Mouse (Mus musculus) neural tube, embryonic 14.5 days (tissue): ENCODE measurements around the gene Lcn12. TPM values are rescaled to one million over a fixed set of nuclear protein-coding genes. Genes with fewer than 3 reads are reported as not detected.
A peak's percentile ranks its signal among the peaks of the same experiment; 100 is the strongest.

Experiments used
- ATAC-seq: fragments of 200-750 bp; cut with Nextera tagmentation; 2 replicates; pipeline ENCODE4 v1.8.0; 2017; ENCODE audit warnings: low read depth, mild to moderate bottlenecking, moderate TSS enrichment, moderate library complexity
- H3K27ac ChIP-seq: fragments of 300-500 bp; sonication (generic); 2 replicates; pipeline ENCODE4 v1.5.1; 2014; ENCODE audit warnings: low read depth, mild to moderate bottlenecking, control low read depth, low read length, moderate library complexity, mixed read lengths
- H3K27me3 ChIP-seq: fragments of 300-500 bp; sonication (generic); 2 replicates; pipeline ENCODE4 v1.6.1; 2014; ENCODE audit warnings: low read length; ENCODE audit not compliant: control insufficient read depth, insufficient read depth
- H3K36me3 ChIP-seq: fragments of 300-500 bp; sonication (generic); 2 replicates; pipeline ENCODE4 v1.6.1; 2014; ENCODE audit warnings: low read length, mixed read lengths; ENCODE audit not compliant: control insufficient read depth, insufficient read depth
- H3K4me1 ChIP-seq: fragments of 300-500 bp; sonication (generic); 2 replicates; pipeline ENCODE4 v1.6.1; 2014; ENCODE audit warnings: low read length; ENCODE audit not compliant: control insufficient read depth, insufficient read depth
- H3K4me2 ChIP-seq: fragments of 300-500 bp; sonication (generic); 2 replicates; pipeline ENCODE4 v1.6.1; 2014; ENCODE audit warnings: mild to moderate bottlenecking, low read depth, low read length, control low read depth
- H3K4me3 ChIP-seq: fragments of 300-500 bp; sonication (generic); 2 replicates; pipeline ENCODE4 v1.5.1; 2014; ENCODE audit warnings: low read depth, low read length, control low read depth, mixed read lengths
- H3K9ac ChIP-seq: fragments of 300-500 bp; sonication (generic); replicated peaks from 2 replicates; pipeline ENCODE4 v1.6.1; 2014; ENCODE audit warnings: low read depth, mild to moderate bottlenecking, control low read depth, low read length, mixed read lengths
- H3K9me3 ChIP-seq: fragments of 300-500 bp; sonication (generic); 2 replicates; pipeline ENCODE4 v1.6.1; 2016; ENCODE audit warnings: low read length; ENCODE audit not compliant: control insufficient read depth
- WGBS: fragments of 180-500 bp; shearing (Covaris S2); extraction: QIAGEN DNeasy Blood & Tissue Kit; methylation state at CpG from one replicate; pipeline ENCODE4 v1.1.7; 2014; 5-methylcytosine and 5-hydroxymethylcytosine counted together
- polyA plus RNA-seq: library from polyadenylated mRNA; unstranded; fragments of >200 nt; fragmentation: Nextera tagmentation; extraction: Ambion mirVana; gene quantifications from 2 replicates; pipeline ENCODE4 v1.2.1, GENCODE M21; 2014

Gene Lcn12
- polyA plus RNA-seq, 1 experiment from 2014 or later: not detected

DNA sequence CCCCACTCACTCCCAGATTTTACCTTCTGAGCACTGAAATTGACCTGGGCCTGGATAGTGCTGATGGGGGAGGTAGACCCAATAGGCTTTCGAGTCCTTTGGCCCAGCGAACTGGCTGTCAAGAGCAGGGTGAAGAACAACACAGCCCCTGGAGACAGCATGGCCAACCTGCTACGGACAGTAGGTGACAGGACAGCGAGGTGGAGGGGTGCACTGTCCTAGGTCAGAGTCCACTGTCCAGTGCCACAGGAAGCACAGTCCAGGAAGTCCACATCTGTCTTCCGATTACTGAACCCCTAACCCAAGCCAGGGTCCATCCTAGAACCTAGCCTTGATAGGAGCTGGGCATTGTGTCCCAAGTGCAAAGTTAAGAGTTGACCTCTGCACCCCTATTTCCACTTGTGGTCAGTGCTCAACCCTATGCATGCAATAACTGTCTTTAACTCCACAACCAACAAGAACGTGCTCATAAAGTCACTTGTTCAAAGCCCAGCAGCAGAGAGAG lies 6.4 kb upstream of the Lcn12 start:
- peaks cover 12% of the 10 kb centered on the region; the same call in 1 of the 2 replicates for H3K36me3 ChIP-seq
- H3K4me1 ChIP-seq: peaks cover 13% of the 10 kb centered on the region
- peak overlapping the region; percentile 22; the same call in 1 of the 2 replicates for H3K27ac ChIP-seq
- no peaks in the 10 kb centered on the region for H3K27me3 ChIP-seq
- ATAC-seq: peak; percentile 36
- peak overlapping the region; percentile 86; the same call in 1 of the 2 replicates for H3K4me3 ChIP-seq
- 68% methylated on average over 6 of the region's 6 CpGs for WGBS
- no peaks in the 10 kb centered on the region for H3K9me3 ChIP-seq
- H3K4me2 ChIP-seq: peak overlapping the region; percentile 54
- H3K9ac ChIP-seq: peak overlapping the region; percentile 34; the same call in 1 of the 2 replicates

DNA sequence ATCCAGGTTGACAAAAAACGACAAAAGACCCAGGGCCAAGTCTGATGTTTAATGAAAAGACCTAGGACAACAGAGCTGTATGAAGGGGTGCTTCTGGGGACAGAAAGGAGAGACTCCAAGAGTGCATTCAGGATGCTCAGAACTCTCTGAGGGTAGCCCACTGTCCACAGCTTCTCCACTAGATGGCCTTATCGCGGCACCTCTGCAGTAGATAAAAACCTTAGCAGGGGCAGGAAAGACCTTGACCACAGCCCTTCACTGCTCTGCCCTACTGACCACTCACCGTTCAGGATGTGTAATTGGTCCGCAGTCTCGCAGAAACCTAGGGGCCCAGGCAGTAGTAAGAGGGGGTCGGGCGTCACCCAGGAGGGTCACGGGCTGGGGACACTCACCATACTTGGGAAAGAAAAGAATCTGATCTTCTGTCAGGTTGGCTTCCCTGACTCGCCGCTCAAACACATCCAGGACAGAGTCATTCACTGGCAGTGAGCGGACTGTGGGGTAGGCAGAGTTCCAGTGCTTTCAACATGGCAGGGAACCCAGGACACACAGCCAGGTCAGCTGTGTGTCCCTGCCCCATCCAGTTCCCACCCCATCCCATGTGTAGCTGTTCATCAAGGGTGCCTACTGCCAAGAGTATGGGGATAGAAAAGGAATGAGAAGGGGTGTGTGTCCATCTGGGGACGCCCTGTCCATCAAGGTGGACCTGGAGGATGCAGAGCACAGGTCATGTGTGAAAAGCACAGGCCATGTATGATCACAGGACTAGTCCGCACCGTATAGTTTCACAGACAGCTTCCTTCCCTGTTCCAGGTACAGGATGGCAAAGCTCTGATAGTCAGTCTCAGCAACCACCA lies 5.1 kb upstream of the Lcn12 start:
- H3K36me3 ChIP-seq: peaks cover 2% of the 10 kb centered on the region; the same call in 1 of the 2 replicates
- no peak for ATAC-seq
- H3K27ac ChIP-seq: no peak overlapping the region
- no peaks in the 10 kb centered on the region for H3K27me3 ChIP-seq
- no peaks in the 10 kb centered on the region for H3K9me3 ChIP-seq
- 73% methylated on average over 15 of the region's 15 CpGs for WGBS
- no peak overlapping the region for H3K9ac ChIP-seq
- H3K4me1 ChIP-seq: peaks cover 13% of the 10 kb centered on the region
- no peak overlapping the region for H3K4me3 ChIP-seq
- no peak overlapping the region for H3K4me2 ChIP-seq

DNA sequence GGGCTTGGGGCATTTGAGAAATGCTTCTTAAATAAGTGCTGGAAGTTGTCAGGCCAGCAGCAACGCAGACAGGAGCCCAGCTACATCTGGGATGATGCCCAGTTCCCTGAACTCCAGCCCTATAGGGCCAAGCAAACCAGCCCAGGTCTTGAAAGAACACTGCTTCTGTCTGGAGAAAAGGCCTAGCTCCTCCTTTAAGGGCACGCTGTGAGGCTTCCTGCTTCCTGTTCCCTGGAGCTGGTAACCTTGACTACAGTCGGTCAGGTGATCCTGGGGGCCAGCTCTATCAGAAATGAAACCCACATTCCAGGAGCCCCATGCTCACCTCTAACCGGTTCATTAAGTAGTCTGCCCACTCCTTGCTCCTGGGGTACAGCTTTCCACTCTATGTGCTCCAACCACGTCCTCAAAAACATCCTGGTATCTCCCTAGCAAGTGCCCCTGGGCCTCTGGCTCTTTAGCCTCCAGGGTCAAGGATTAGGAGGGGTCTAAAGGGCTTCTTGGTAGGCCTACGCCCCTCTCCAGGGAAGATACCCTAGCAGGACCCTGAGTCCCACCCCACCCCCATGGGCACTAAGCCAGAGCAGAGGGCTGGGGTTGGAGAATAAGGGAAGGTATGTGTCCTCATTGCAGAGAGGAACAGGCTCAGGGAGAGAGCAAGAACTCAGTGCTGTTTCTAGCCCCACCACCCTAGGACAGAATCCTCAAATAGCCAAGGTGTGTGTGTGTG lies 4.3 kb upstream of the Lcn12 start:
- no peaks in the 10 kb centered on the region for H3K36me3 ChIP-seq
- no peak for ATAC-seq
- peaks cover 13% of the 10 kb centered on the region for H3K4me1 ChIP-seq
- H3K4me2 ChIP-seq: no peak overlapping the region
- no peaks in the 10 kb centered on the region for H3K27me3 ChIP-seq
- no peak overlapping the region for H3K9ac ChIP-seq
- H3K9me3 ChIP-seq: no peaks in the 10 kb centered on the region
- no peak overlapping the region for H3K4me3 ChIP-seq
- 63% methylated on average over 6 of the region's 6 CpGs for WGBS
- H3K27ac ChIP-seq: no peak overlapping the region

DNA sequence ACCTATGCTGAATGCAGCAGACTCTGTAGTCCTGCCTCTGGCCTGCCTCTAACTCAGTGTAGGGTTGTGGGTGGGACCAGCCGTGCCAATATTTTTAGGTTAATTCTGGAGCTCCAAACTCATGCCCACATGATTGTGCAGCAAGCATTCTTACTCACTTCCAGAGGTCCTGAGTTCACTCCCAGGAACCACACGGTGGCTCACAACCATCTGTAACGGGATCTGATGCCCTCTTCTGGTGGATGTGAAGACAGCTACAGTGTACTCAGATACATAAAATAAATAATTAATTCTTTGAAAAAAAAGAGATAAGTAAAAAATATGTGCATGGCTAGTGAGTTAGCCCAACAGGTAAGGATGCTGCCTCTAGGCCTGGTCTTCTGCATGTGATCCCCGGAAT lies 2.8 kb upstream of the Lcn12 start:
- no peak for ATAC-seq
- WGBS: 47% methylated on average over 4 of the region's 4 CpGs
- no peaks in the 10 kb centered on the region for H3K27me3 ChIP-seq

DNA sequence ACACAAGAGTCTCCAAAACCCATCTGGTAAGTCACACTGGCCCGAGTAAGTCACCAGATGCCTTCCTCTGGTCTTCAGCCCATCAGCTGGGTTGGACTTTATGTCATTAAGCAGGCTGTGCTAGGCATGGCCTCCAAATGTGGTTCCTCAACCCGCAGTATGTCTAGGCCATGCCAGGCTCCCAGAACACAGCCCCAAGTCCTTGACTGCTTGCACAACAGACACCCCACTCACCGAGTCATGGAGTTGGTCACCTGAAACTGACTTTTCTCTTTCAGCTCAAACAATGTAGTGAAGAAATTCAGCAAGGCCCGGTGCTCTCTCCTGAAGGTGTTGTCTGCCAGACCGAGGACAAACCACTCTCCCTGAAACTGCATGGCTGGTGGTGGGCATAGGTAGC lies 723 bp downstream of the Lcn12 start:
- H3K27ac ChIP-seq: no peak overlapping the region
- no peaks in the 10 kb centered on the region for H3K4me1 ChIP-seq
- no peaks in the 10 kb centered on the region for H3K36me3 ChIP-seq
- H3K4me2 ChIP-seq: no peak overlapping the region
- H3K27me3 ChIP-seq: no peaks in the 10 kb centered on the region
- H3K9ac ChIP-seq: no peak overlapping the region
- no peaks in the 10 kb centered on the region for H3K9me3 ChIP-seq
- no peak for ATAC-seq
- WGBS: 87% methylated on average over 5 of the region's 5 CpGs
- no peak overlapping the region for H3K4me3 ChIP-seq

More for the DNA sequence above, 2.8 kb upstream of the Lcn12 start:
- H3K9ac ChIP-seq: no peak overlapping the region
- no peaks in the 10 kb centered on the region for H3K36me3 ChIP-seq
- H3K4me2 ChIP-seq: no peak overlapping the region
- H3K9me3 ChIP-seq: no peaks in the 10 kb centered on the region
- no peak overlapping the region for H3K27ac ChIP-seq
- no peak overlapping the region for H3K4me3 ChIP-seq
- peaks cover 6% of the 10 kb centered on the region for H3K4me1 ChIP-seq

DNA sequence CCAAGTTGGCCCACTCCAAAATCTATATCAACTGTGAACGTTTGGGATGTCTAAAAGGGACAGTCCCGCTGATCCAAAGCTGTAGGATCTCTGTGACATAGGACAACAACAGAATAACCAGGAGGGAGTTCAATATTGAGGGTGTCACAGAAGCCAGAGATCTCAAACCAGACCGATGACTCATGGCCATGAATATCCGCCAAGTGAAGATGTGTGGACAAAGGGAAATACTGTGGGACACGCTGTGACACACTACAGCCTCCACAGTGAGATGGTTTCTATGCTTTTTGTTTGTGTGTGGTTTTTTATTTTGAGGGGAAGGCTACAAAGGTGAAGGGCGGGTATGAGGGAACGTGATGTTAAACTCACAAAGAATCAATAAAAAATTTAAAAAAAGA lies 5.0 kb downstream of the Lcn12 start:
- H3K27me3 ChIP-seq: no peaks in the 10 kb centered on the region
- H3K4me3 ChIP-seq: no peak overlapping the region
- no peak overlapping the region for H3K9ac ChIP-seq
- no peak overlapping the region for H3K4me2 ChIP-seq
- 83% methylated on average over 7 of the region's 7 CpGs for WGBS
- no peaks in the 10 kb centered on the region for H3K9me3 ChIP-seq
- no peaks in the 10 kb centered on the region for H3K36me3 ChIP-seq
- no peak for ATAC-seq
- H3K4me1 ChIP-seq: no peaks in the 10 kb centered on the region
- H3K27ac ChIP-seq: no peak overlapping the region

DNA sequence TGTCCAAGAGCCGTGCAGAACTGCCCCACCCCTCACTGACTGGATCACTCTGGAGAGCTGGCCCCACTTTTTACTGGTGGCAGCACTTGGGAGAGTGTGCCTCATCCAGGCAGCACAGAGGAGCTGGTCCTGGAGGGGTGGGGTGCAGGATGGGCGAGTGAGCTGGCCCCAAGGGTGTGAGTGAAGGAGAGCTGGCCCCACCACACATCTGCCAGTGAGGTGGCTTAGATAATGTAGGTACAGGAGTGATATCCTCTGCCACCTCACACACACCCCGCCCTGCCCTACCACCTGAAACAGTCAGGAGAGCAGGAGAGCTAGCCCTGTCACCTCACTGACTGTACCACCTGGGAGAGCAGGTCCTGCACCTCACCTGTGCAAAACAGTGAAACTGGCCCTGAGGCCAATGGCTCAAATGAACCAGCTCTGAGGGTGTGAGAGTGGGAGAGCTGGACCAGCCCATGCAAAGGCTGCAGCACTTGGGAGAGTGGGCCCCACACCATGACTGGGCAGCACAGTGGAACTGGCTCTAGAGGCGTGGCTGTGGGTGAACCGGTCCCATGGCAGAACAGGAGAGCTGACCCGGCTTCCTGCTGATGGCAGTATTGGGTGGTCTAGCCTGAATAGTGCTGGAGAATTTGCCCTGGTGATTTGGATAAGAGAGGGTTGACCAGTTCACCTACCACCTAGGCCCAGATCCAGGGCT lies 5.6 kb downstream of the Lcn12 start:
- Histone ChIP-seq H3K36me3 (no peaks in the 10 kb centered on the region), H3K9me3 (no peaks in the 10 kb centered on the region), H3K27ac (no peak overlapping the region), H3K4me2 (no peak overlapping the region), H3K9ac (no peak overlapping the region), H3K4me3 (no peak overlapping the region), H3K27me3 (no peaks in the 10 kb centered on the region), H3K4me1 (no peaks in the 10 kb centered on the region)
- WGBS: 72% methylated on average over 6 of the region's 6 CpGs
- no peak for ATAC-seq

DNA sequence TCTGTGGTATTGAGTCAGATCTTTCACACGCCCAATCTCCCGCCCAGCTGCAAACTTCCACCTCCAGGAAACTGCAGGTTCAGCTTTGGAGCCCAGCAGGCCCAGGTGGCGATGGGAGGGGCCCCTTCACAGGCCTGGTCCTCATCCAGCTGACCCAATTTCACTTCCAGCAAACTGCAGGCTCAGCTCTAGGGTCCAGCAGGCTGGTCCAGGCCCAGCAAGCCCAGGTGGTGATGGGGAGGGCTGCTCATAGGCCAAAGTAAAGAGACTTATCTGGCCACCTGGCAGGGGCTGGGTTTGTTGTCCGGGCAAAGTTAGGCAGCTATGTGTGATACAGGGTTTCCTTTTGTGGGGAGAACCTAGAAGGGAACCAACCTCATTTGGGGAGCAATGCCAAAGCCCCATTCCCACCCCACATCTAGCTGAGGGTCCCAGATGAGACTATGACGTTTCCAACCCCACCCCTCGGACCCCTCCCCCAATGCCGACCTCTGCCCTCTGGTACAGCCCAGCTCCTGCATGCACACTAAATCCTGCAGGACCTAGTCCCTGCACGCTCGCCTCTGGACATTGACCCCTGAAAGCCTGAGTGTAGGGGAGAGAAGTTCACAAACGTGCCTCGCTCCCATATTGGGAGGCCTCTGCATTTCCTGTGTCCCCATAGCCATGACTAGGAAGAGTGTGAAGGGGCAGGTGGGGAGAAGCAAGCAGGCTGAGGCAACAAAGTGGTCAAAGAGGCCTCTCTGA lies 8.6 kb downstream of the Lcn12 start:
- ATAC-seq: no peak

More for the DNA sequence above, 8.6 kb downstream of the Lcn12 start:
- 70% methylated on average over 11 of the region's 11 CpGs for WGBS
- Histone ChIP-seq H3K36me3 (no peaks in the 10 kb centered on the region), H3K4me1 (no peaks in the 10 kb centered on the region), H3K4me3 (no peak overlapping the region), H3K27ac (no peak overlapping the region), H3K4me2 (no peak overlapping the region), H3K27me3 (no peaks in the 10 kb centered on the region), H3K9ac (no peak overlapping the region), H3K9me3 (no peaks in the 10 kb centered on the region)
